Comparison of ENCODE assay signal across 9 mouse cellular contexts in the genomic region with DNA sequence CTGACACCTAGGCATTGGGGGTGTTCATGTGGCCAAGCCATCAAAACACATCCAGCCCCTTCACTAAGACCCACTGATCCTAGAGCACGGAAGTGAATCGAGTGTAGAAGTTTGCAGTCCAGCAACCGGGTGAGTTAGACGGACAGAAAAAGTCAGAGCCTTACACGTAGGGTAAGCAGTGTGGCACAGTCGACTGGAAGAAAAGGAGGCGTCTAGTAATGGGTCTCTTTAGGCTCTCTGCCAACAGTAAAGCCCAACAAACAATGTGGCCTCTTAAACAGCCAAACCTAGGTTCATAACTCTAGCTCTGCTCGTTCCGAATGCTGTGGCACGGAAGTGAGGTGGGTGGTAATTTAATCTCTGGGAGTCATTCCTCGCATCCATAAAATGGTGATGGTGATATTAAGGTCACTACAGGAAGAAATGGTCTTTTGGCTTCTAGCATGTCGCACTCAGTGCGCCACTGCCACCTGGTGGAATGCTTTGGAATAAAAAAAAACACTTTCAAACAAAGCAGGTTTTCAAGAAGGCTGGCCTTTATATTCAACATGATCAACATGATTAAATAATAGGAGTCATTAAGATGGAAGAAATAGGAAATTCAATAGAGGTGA. TPM values are rescaled to one million over a fixed set of nuclear protein-coding genes. Genes with fewer than 3 reads are reported as not detected.
DNase-seq lines count a peak whose midpoint lies in the region; ATAC-seq and TF ChIP-seq lines count a peak whose summit lies in the region.
"Had no signal": no experiment of that assay in that cellular context is flagged by ENCODE, and none has a peak within 500 bp of the region (broad histone marks: within the 10 kb centered on the region; RNA-seq: fewer than 3 reads in every experiment).

No protein-coding gene starts in this region.

- no peak for TF ChIP-seq EP300 in heart, adult 2 months (IDR thresholded peaks at IDR 0.05; ENCODE audit: insufficient read depth, low read depth, low read length)
- no peak for TF ChIP-seq EP300 in stomach, postnatal 0 days (optimal IDR thresholded peaks at IDR 0.05)

- no peak overlapping the region for H3K9ac ChIP-seq in heart, adult 2 months (ENCODE audit: low read depth, low read length)
- no peak overlapping the region for H3K9ac ChIP-seq in heart, embryonic 11.5 days (ENCODE audit: low read depth, low read length)
- H3K9ac ChIP-seq in stomach, postnatal 0 days (ENCODE audit: low read length): no peak overlapping the region
- H3K9ac ChIP-seq: embryonic facial prominence, embryonic 12.5 days had no signal

- no peaks in the 10 kb centered on the region for H3K9me3 ChIP-seq in heart, embryonic 11.5 days (replicated peaks; ENCODE audit: control insufficient read depth, low read length)
- no peaks in the 10 kb centered on the region for H3K9me3 ChIP-seq in G1E (replicated peaks)
- no peaks in the 10 kb centered on the region for H3K9me3 ChIP-seq in stomach, postnatal 0 days (ENCODE audit: control insufficient read depth, low read length)
- H3K9me3 ChIP-seq: embryonic facial prominence, embryonic 12.5 days had no signal

- no peak overlapping the region for H3K4me3 ChIP-seq in heart, adult 2 months
- no peak overlapping the region for H3K4me3 ChIP-seq in heart, embryonic 11.5 days (ENCODE audit: low read depth, low read length)
- no peak overlapping the region for H3K4me3 ChIP-seq in G1E (ENCODE audit: low read depth, low read length)
- H3K4me3 ChIP-seq in stomach, postnatal 0 days (ENCODE audit: low read depth, low read length): no peak overlapping the region
- H3K4me3 ChIP-seq: embryonic facial prominence, embryonic 12.5 days had no signal

- no peaks in the 10 kb centered on the region for H3K27me3 ChIP-seq in heart, adult 2 months (ENCODE audit: control insufficient read depth, insufficient read depth, low read length)
- no peaks in the 10 kb centered on the region for H3K27me3 ChIP-seq in heart, embryonic 11.5 days (ENCODE audit: control insufficient read depth, insufficient read depth, low read length)
- peaks cover 13% of the 10 kb centered on the region for H3K27me3 ChIP-seq in G1E (ENCODE audit: insufficient read depth, low read length)
- no peaks in the 10 kb centered on the region for H3K27me3 ChIP-seq in stomach, postnatal 0 days (ENCODE audit: control insufficient read depth, insufficient read depth, low read length)
- H3K27me3 ChIP-seq: embryonic facial prominence, embryonic 12.5 days had no signal

- WGBS in heart, adult 2 months: 28% methylated on average over 13 of the region's 13 CpGs
- WGBS in heart, embryonic 11.5 days (ENCODE audit: insufficient replicate concordance): 34% methylated on average over 13 of the region's 13 CpGs
- WGBS in stomach, postnatal 0 days: 27% methylated on average over 13 of the region's 13 CpGs

- ATAC-seq in heart, embryonic 11.5 days (replicated peaks; ENCODE audit: insufficient number of reproducible peaks, low FRiP score, low TSS enrichment): no peak
- no peak for ATAC-seq in G1E (ENCODE audit: extremely low read depth, insufficient number of reproducible peaks, low FRiP score, poor library complexity, severe bottlenecking)
- no peak for ATAC-seq in stomach, postnatal 0 days (ENCODE audit: low FRiP score, low TSS enrichment)

- H3K36me3 ChIP-seq in heart, adult 2 months (ENCODE audit: control insufficient read depth, insufficient read depth, low read length): no peaks in the 10 kb centered on the region
- no peaks in the 10 kb centered on the region for H3K36me3 ChIP-seq in heart, embryonic 11.5 days (ENCODE audit: control insufficient read depth, insufficient read depth, low read length)
- no peaks in the 10 kb centered on the region for H3K36me3 ChIP-seq in G1E (replicated peaks)
- no peaks in the 10 kb centered on the region for H3K36me3 ChIP-seq in stomach, postnatal 0 days (ENCODE audit: control insufficient read depth, insufficient read depth, low read length)
- H3K36me3 ChIP-seq: embryonic facial prominence, embryonic 12.5 days had no signal

- no peak for TF ChIP-seq POLR2A in heart, adult 2 months (IDR thresholded peaks at IDR 0.05; ENCODE audit: insufficient read depth, low read depth, low read length)

- intact Hi-C loops in heart, adult 2 months (cut with DNase I): no loop called here
- intact Hi-C loops in gastrocnemius, postnatal 14 days (cut with DNase I; ENCODE audit: low total_unique reads): no loop called here

- no peak overlapping the region for H3K27ac ChIP-seq in heart, adult 2 months
- no peak overlapping the region for H3K27ac ChIP-seq in heart, embryonic 11.5 days (ENCODE audit: low read depth, low read length)
- H3K27ac ChIP-seq in stomach, postnatal 0 days (replicated peaks): no peak overlapping the region
- H3K27ac ChIP-seq: embryonic facial prominence, embryonic 12.5 days had no signal

- peak; percentile 86 for TF ChIP-seq CTCF in heart, adult 2 months (IDR thresholded peaks at IDR 0.05)
- TF ChIP-seq CTCF in G1E (IDR thresholded peaks at IDR 0.05; ENCODE audit: low read depth, low read length): peak; percentile 31; the same call in 1 of the 2 replicates
- peak; percentile 89 for TF ChIP-seq CTCF in stomach, postnatal 0 days (IDR thresholded peaks at IDR 0.05; ENCODE audit: low read depth)

- H3K4me2 ChIP-seq in heart, embryonic 11.5 days: no peak overlapping the region
- no peak overlapping the region for H3K4me2 ChIP-seq in stomach, postnatal 0 days (replicated peaks; ENCODE audit: low read depth)
- H3K4me2 ChIP-seq: embryonic facial prominence, embryonic 12.5 days had no signal

- H3K4me1 ChIP-seq in heart, adult 2 months (ENCODE audit: control insufficient read depth, insufficient read depth, low read length): no peaks in the 10 kb centered on the region
- peaks cover 9% of the 10 kb centered on the region; the same call in 1 of the 2 replicates for H3K4me1 ChIP-seq in heart, embryonic 11.5 days (ENCODE audit: control insufficient read depth, insufficient read depth, low read length)
- no peaks in the 10 kb centered on the region for H3K4me1 ChIP-seq in G1E (ENCODE audit: insufficient read depth, low read depth, low read length)
- no peaks in the 10 kb centered on the region for H3K4me1 ChIP-seq in stomach, postnatal 0 days (replicated peaks; ENCODE audit: control insufficient read depth, insufficient read depth)
- H3K4me1 ChIP-seq: embryonic facial prominence, embryonic 12.5 days had no signal

- peak in 1 of 2 experiments; percentile 30 for DNase-seq in heart, adult 2 months
- DNase-seq in G1E (ENCODE audit: low spot score): peak; percentile 6
- peak; percentile 31 for DNase-seq in cerebellum, adult 8-10 months
- peak; percentile 15 for DNase-seq in gastrocnemius, postnatal 14 days
- peak; percentile 66 for DNase-seq in layer of hippocampus, adult 11-12 months (ENCODE audit: low spot score)
- DNase-seq in lung, postnatal 10 days: peak; percentile 71
- DNase-seq in stomach, postnatal 0 days (ENCODE audit: low spot score): peak; percentile 49

- H3K79me2 ChIP-seq in heart, adult 2 months (replicated peaks; ENCODE audit: control insufficient read depth, insufficient read depth, low read length): no peaks in the 10 kb centered on the region

RNA-seq across cellular contexts. Expression of a gene that starts 54.0 kb away (rescaled TPM):
- total RNA-seq in heart, adult 2 months (2021): 1 to 10 TPM; 8.0 to 8.5 TPM
- polyA plus RNA-seq in heart, adult 2 months (2012; rRNA removed): 10.6 and 18.4 TPM in 2 replicates
- 44.6 and 50.4 TPM in 2 replicates for polyA plus RNA-seq in heart, embryonic 11.5 days (2014; fragmentation: Nextera tagmentation; extraction: Ambion mirVana)
- total RNA-seq in G1E (2014; fragmentation: Nextera tagmentation): 16.0 and 20.0 TPM in 2 replicates
- 14.8 and 16.7 TPM in 2 replicates for total RNA-seq in G1E (2017)
- polyA plus RNA-seq in G1E (2012): 0.61 and 1.1 TPM in 2 replicates
- 10 to 100 TPM in 1 of 2 experiments, 1 to 10 TPM in 1; 7.0 to 10.6 TPM for total RNA-seq in gastrocnemius, postnatal 14 days (2021)
- polyA plus RNA-seq in stomach, postnatal 0 days (2015; fragmentation: Nextera tagmentation; extraction: Ambion mirVana): 17.2 and 18.7 TPM in 2 replicates

Comparison
In these comparisons a context has a peak if more than half of its experiments do, and no peak if none do; other contexts are left out.
1. CTCF ChIP-seq: peak in every context shown above with its lines; median percentile 89 in stomach, postnatal 0 days; 86 in heart, adult 2 months; 31 in G1E.